Mouse (Mus musculus) lung, embryonic 14.5 days (tissue): ENCODE measurements around the gene Tecpr1. TPM values are rescaled to one million over a fixed set of nuclear protein-coding genes. Genes with fewer than 3 reads are reported as not detected.

ENCODE experiments used
- ATAC-seq: fragments of 200-750 bp; cut with Nextera tagmentation; 2 replicates; pipeline ENCODE4 v1.8.0; 2017; ENCODE audit warnings: mild to moderate bottlenecking, moderate TSS enrichment, moderate library complexity; ENCODE audit not compliant: insufficient read depth
- DNase-seq: peaks from one replicate; pipeline ENCODE4 v3.0.0-alpha.2; 2015
- H3K27ac ChIP-seq: fragments of 300-500 bp; sonication (generic); 2 replicates; pipeline ENCODE4 v1.5.1; 2014; ENCODE audit warnings: low read depth, mild to moderate bottlenecking, moderate library complexity
- H3K27me3 ChIP-seq: fragments of 300-500 bp; sonication (generic); 2 replicates; pipeline ENCODE4 v1.6.1; 2014; ENCODE audit warnings: low read length, control low read depth; ENCODE audit not compliant: insufficient read depth
- H3K36me3 ChIP-seq: fragments of 300-500 bp; sonication (generic); 2 replicates; pipeline ENCODE4 v1.6.1; 2014; ENCODE audit warnings: control low read depth; ENCODE audit not compliant: insufficient read depth
- H3K4me1 ChIP-seq: fragments of 300-500 bp; sonication (generic); 2 replicates; pipeline ENCODE4 v1.6.1; 2014; ENCODE audit warnings: antibody characterized with exemption, control low read depth; ENCODE audit not compliant: insufficient read depth
- H3K4me2 ChIP-seq: fragments of 300-500 bp; sonication (generic); 2 replicates; pipeline ENCODE4 v1.6.1; 2014; ENCODE audit warnings: mild to moderate bottlenecking
- H3K4me3 ChIP-seq: fragments of 300-500 bp; sonication (generic); 2 replicates; pipeline ENCODE4 v1.5.1; 2014; ENCODE audit warnings: low read depth, low read length
- H3K9ac ChIP-seq: fragments of 300-500 bp; sonication (generic); 2 replicates; pipeline ENCODE4 v1.6.1; 2014
- H3K9me3 ChIP-seq: fragments of 300-500 bp; sonication (generic); 2 replicates; pipeline ENCODE4 v1.6.1; 2016; ENCODE audit warnings: low read depth, low read length, control low read depth
- CTCF ChIP-seq: IDR thresholded peaks from 2 replicates; pipeline ENCODE4 v1.5.1; 2016; ENCODE audit warnings: antibody characterized with exemption, low read depth
- WGBS: fragments of 180-500 bp; shearing (Covaris S2); extraction: QIAGEN DNeasy Blood & Tissue Kit; methylation state at CpG from one replicate; pipeline ENCODE4 v1.1.7; 2014; 5-methylcytosine and 5-hydroxymethylcytosine counted together
- polyA plus RNA-seq: library from polyadenylated mRNA; unstranded; fragments of >200 nt; fragmentation: Nextera tagmentation; extraction: Ambion mirVana; gene quantifications from 2 replicates; pipeline ENCODE4 v1.2.1, GENCODE M21; 2014

The Tecpr1 gene
- polyA plus RNA-seq, 1 experiment from 2014 or later: 19.3 TPM

DNA sequence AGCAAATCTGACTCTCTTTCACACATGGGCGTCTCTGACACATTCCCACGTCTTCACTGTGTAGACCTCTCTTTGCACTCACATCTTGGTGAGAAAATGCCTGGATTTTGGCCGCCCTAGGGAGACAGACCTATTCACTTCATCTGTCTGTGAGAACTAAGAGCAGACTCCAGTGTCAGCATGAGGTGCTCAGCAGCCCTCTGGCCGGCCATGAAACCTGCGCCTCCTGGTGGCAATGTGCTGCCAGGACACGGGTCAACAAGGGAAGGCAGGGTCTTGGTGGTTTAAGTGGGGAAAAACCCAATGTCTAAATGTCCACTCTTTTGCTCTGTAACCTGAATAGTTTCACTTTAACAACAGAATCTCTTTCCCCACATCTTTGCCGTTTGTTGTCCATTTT, 9.0 kb downstream of the Tecpr1 start:
- H3K27ac ChIP-seq: no peak overlapping the region
- no peak overlapping the region for H3K9ac ChIP-seq
- DNase-seq (peak; percentile 75), ATAC-seq (peak; percentile 45; the same call in 1 of the 2 replicates)
- H3K27me3 ChIP-seq: no peaks in the 10 kb centered on the region
- peaks cover 29% of the 10 kb centered on the region; the same call in 1 of the 2 replicates for H3K36me3 ChIP-seq
- H3K9me3 ChIP-seq: no peaks in the 10 kb centered on the region
- no peaks in the 10 kb centered on the region for H3K4me1 ChIP-seq
- TF ChIP-seq CTCF: peak; percentile 91
- H3K4me3 ChIP-seq: no peak overlapping the region
- H3K4me2 ChIP-seq: no peak overlapping the region
- 28% methylated on average over 7 of the region's 7 CpGs for WGBS

DNA sequence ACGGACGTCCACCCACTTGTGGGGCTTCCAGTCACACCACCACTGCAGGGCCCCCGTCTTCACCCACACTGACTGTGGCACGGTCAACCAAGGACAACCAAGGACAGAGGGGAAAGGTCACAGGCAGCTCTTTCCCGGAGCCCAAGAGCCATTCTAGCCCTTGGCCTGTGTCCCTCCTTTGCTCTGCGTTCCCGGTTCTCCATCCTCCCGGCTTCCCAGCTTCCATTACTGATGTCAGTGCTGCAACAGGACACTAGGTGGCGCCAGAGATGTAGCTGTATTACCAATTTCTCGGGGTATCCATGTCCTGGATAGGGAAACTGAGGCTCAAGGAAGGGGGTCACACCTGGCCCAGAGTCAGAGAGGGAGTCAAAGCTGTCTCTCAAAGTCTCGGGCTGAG, 15.9 kb downstream of the Tecpr1 start:
- peaks cover 54% of the 10 kb centered on the region for H3K36me3 ChIP-seq
- H3K4me3 ChIP-seq: no peak overlapping the region
- no peak overlapping the region for H3K9ac ChIP-seq
- no peak overlapping the region for H3K27ac ChIP-seq
- WGBS: 46% methylated on average over 11 of the region's 11 CpGs
- peak; percentile 45; the same call in 1 of the 2 replicates for ATAC-seq
- H3K27me3 ChIP-seq: no peaks in the 10 kb centered on the region
- no peaks in the 10 kb centered on the region for H3K9me3 ChIP-seq
- DNase-seq: peak; percentile 67
- peak; percentile 91 for TF ChIP-seq CTCF
- no peak overlapping the region for H3K4me2 ChIP-seq
- H3K4me1 ChIP-seq: no peaks in the 10 kb centered on the region

DNA sequence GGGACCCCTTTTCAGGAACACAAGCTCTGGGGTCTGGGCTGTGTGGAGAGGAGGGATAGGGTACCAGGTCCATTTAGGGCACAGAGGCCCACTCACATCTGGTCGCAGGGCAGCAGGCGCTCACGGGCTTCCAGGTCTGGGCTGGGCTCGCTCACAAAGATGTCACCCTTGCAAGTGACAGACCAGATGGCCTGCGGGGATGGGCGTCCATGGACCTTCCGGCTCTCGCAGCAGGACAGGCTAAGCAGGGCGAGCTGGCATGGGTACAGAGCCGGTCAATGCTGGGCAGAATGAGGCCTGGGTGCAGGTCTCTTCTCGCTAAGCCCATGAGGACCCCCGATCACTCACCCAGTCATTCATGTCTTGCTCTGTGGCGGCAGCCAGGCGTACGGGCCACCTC, 17.3 kb downstream of the Tecpr1 start:
- Histone ChIP-seq H3K36me3 (peaks cover 52% of the 10 kb centered on the region), H3K4me2 (no peak overlapping the region), H3K9me3 (no peaks in the 10 kb centered on the region), H3K9ac (no peak overlapping the region), H3K27ac (no peak overlapping the region), H3K4me3 (no peak overlapping the region), H3K27me3 (no peaks in the 10 kb centered on the region), H3K4me1 (no peaks in the 10 kb centered on the region)
- DNase-seq (no peak), ATAC-seq (no peak)
- no peak for TF ChIP-seq CTCF
- 93% methylated on average over 15 of the region's 15 CpGs for WGBS

DNA sequence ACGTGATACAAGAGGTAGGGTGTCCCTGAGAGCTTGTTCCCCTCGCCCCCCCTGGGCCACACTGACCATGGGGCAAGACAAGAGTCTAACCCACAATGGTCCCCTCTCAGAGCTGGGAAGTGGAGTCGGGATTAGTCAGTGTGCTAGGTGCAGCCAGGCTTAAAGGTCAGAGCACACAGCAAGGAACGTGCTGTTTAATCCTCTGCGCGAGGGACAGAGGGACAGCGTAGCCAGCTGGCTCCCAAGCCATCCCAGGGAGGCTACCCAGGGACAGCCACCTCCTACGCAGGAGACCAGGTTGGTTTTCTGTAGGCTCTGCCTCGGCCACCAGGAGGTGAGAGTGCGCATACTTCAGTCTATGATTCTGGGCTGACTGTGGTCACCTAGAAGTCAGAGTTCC, 18.5 kb downstream of the Tecpr1 start:
- Histone ChIP-seq H3K4me1 (no peaks in the 10 kb centered on the region), H3K9me3 (no peaks in the 10 kb centered on the region), H3K9ac (no peak overlapping the region), H3K27ac (no peak overlapping the region), H3K36me3 (peaks cover 44% of the 10 kb centered on the region), H3K27me3 (no peaks in the 10 kb centered on the region), H3K4me2 (no peak overlapping the region), H3K4me3 (no peak overlapping the region)
- WGBS: 78% methylated on average over 10 of the region's 10 CpGs
- no peak for DNase-seq
- no peak for TF ChIP-seq CTCF
- ATAC-seq: no peak

DNA sequence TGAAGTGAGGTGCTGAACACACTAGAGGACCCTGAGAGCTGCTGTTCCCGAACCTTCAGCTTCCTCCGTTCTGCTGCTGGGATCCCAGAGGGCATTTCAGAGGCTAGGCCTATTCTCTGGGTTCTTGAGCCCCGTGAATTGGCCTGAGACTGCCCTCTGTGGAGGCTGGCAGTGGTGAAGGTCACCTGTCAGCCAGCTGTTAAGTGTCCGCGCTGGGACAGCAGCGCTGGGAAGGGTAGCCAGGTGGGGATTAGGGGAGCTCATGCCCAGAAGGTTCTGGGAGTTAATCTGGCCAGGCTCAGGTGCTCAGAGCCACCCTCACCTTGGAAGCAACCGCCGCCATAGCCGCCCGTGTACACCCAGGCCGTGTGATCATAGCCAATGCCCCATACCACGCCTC, 19.1 kb downstream of the Tecpr1 start:
- 84% methylated on average over 12 of the region's 12 CpGs for WGBS

DNA sequence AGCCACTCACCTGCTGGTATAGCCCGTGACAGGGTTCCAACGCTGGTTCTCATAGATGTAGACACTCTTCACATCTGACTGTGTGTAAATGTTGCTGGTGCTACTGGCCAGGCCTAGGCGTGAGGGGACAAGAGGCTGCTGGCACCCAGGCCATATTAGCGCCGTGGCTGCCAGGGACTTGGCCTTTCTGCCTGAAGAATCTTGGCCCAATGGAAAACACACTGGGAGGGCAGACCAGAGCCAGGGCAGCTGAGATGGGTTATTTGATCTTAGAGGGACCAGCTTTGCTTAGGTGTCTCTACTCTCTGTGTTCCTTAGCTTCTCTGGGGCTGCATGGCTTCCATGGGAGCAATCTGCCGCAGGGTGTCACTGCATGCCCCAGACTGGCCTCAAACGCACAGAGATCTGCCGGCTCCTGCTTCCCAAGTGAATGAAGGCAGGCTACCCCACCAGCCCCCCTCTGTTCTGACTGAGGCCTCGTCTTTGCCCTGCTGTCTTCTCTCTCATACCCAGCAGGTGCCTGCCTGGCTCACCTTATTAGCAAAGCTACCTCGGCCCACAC, 19.9 kb downstream of the Tecpr1 start:
- DNase-seq: no peak
- no peak overlapping the region for H3K9ac ChIP-seq
- WGBS: 88% methylated on average over 10 of the region's 10 CpGs
- H3K4me1 ChIP-seq: no peaks in the 10 kb centered on the region
- no peak overlapping the region for H3K27ac ChIP-seq
- peaks cover 40% of the 10 kb centered on the region for H3K36me3 ChIP-seq
- TF ChIP-seq CTCF: no peak
- H3K4me2 ChIP-seq: no peak overlapping the region
- H3K27me3 ChIP-seq: no peaks in the 10 kb centered on the region
- no peak overlapping the region for H3K4me3 ChIP-seq
- ATAC-seq: no peak
- H3K9me3 ChIP-seq: no peaks in the 10 kb centered on the region

More for the DNA sequence above, 19.1 kb downstream of the Tecpr1 start:
- H3K4me2 ChIP-seq: no peak overlapping the region
- H3K4me3 ChIP-seq: no peak overlapping the region
- no peaks in the 10 kb centered on the region for H3K27me3 ChIP-seq
- no peak for TF ChIP-seq CTCF
- ATAC-seq (no peak), DNase-seq (no peak)
- H3K27ac ChIP-seq: no peak overlapping the region
- no peaks in the 10 kb centered on the region for H3K9me3 ChIP-seq
- H3K36me3 ChIP-seq: peaks cover 43% of the 10 kb centered on the region
- no peak overlapping the region for H3K9ac ChIP-seq
- no peaks in the 10 kb centered on the region for H3K4me1 ChIP-seq

DNA sequence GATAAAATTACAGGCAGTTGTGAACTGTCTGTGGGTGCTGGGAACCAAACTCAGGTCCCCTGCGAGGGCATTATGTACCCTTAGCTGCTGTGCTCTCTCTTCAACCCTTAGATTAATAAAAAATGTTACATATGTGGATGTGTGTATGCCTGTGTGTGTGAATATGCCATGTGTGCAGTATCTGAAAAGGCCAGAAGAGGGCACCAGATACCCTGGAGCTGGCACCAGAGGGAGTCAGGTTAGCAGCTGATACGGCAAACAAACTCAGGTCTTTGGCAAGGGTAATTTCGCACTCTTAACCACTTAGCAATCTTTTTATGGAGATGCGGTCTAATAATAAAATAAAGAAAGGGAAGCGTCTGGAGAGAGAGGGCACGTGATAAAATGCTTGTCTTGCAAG, 21.0 kb downstream of the Tecpr1 start:
- no peak overlapping the region for H3K9ac ChIP-seq
- no peak overlapping the region for H3K4me3 ChIP-seq
- H3K4me2 ChIP-seq: no peak overlapping the region
- H3K4me1 ChIP-seq: no peaks in the 10 kb centered on the region
- DNase-seq (no peak), ATAC-seq (no peak)
- no peaks in the 10 kb centered on the region for H3K9me3 ChIP-seq
- peaks cover 35% of the 10 kb centered on the region for H3K36me3 ChIP-seq
- no peaks in the 10 kb centered on the region for H3K27me3 ChIP-seq
- no peak overlapping the region for H3K27ac ChIP-seq
- 93% methylated on average over 6 of the region's 6 CpGs for WGBS
- TF ChIP-seq CTCF: peak; percentile 36; the same call in 1 of the 2 replicates

DNA sequence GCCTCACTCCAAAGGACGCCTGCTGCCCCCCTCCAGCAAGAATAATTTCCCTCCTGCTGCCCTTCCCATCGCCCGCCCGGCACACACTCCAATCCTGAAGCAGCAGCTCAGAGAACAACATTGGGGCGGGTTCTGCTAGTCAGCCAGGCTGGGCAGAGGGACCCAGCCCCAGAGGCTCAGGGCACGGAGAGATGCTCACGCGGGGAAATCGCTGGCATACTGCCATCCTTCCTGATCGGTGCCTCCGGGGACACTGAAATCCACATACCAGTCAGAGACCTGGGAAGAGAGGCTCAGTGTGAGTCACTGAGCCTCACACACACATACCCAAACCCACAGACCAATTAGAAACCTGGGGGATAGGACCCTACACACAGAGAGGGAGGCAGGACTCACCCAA, 22.8 kb downstream of the Tecpr1 start:
- Histone ChIP-seq H3K4me2 (no peak overlapping the region), H3K27ac (no peak overlapping the region), H3K9me3 (no peaks in the 10 kb centered on the region), H3K36me3 (peaks cover 31% of the 10 kb centered on the region), H3K27me3 (no peaks in the 10 kb centered on the region), H3K9ac (no peak overlapping the region), H3K4me3 (no peak overlapping the region), H3K4me1 (no peaks in the 10 kb centered on the region)
- 71% methylated on average over 11 of the region's 11 CpGs for WGBS
- no peak for TF ChIP-seq CTCF
- DNase-seq (no peak), ATAC-seq (no peak)
